Mouse (Mus musculus): ENCODE results near the gene Rpl23. TPM values are rescaled to one million over a fixed set of nuclear protein-coding genes. Genes with fewer than 3 reads are reported as not detected.

The Rpl23 gene
- polyA plus RNA-seq, 1 experiment from 2014 or later = 585 TPM

- no peak overlapping the region for H3K4me3 ChIP-seq (ENCODE audit: low read depth, low read length)
- 42% methylated on average over 10 of the region's 10 CpGs for WGBS
- no peak overlapping the region for H3K27ac ChIP-seq (replicated peaks)
- H3K4me1 ChIP-seq (replicated peaks; ENCODE audit: control insufficient read depth, insufficient read depth) = no peaks in the 10 kb centered on the region
- no peak overlapping the region for H3K9ac ChIP-seq (ENCODE audit: low read length)
- no peak overlapping the region for H3K4me2 ChIP-seq (replicated peaks; ENCODE audit: low read depth)
- no peak for ATAC-seq (ENCODE audit: low FRiP score, low TSS enrichment)
- DNase-seq (ENCODE audit: low spot score) = no peak
- peaks cover 6% of the 10 kb centered on the region for H3K36me3 ChIP-seq (ENCODE audit: control insufficient read depth, insufficient read depth, low read length)
- TF ChIP-seq CTCF (IDR thresholded peaks at IDR 0.05; ENCODE audit: low read depth) (no peak), EP300 (optimal IDR thresholded peaks at IDR 0.05) (no peak)
- no peaks in the 10 kb centered on the region for H3K27me3 ChIP-seq (ENCODE audit: control insufficient read depth, insufficient read depth, low read length)
- no peaks in the 10 kb centered on the region for H3K9me3 ChIP-seq (ENCODE audit: control insufficient read depth, low read length)
Measured at GRCm38 (mm10) chr11:97733689-97734088, 48.5 kb downstream of the Rpl23 start.

GRCm38 (mm10) chr11:97728730-97729129 is 53.5 kb downstream of the Rpl23 start:
- 80% methylated on average over 7 of the region's 7 CpGs for WGBS

GRCm38 (mm10) chr11:97728311-97728710 is 53.9 kb downstream of the Rpl23 start:
- H3K4me1 ChIP-seq (replicated peaks; ENCODE audit: control insufficient read depth, insufficient read depth) = no peaks in the 10 kb centered on the region
- no peaks in the 10 kb centered on the region for H3K27me3 ChIP-seq (ENCODE audit: control insufficient read depth, insufficient read depth, low read length)
- no peak overlapping the region for H3K9ac ChIP-seq (ENCODE audit: low read length)
- H3K27ac ChIP-seq (replicated peaks) = no peak overlapping the region
- peaks cover 23% of the 10 kb centered on the region for H3K36me3 ChIP-seq (ENCODE audit: control insufficient read depth, insufficient read depth, low read length)
- H3K9me3 ChIP-seq (ENCODE audit: control insufficient read depth, low read length) = no peaks in the 10 kb centered on the region
- ATAC-seq (ENCODE audit: low FRiP score, low TSS enrichment) (no peak), DNase-seq (ENCODE audit: low spot score) (no peak)
- 76% methylated on average over 7 of the region's 7 CpGs for WGBS
- no peak for TF ChIP-seq CTCF (IDR thresholded peaks at IDR 0.05; ENCODE audit: low read depth)
- TF ChIP-seq EP300 (optimal IDR thresholded peaks at IDR 0.05) = no peak
- H3K4me3 ChIP-seq (ENCODE audit: low read depth, low read length) = no peak overlapping the region
- no peak overlapping the region for H3K4me2 ChIP-seq (replicated peaks; ENCODE audit: low read depth)

More at GRCm38 (mm10) chr11:97728730-97729129, 53.5 kb downstream of the Rpl23 start:
- Histone ChIP-seq H3K36me3 (ENCODE audit: control insufficient read depth, insufficient read depth, low read length) (peaks cover 23% of the 10 kb centered on the region), H3K27me3 (ENCODE audit: control insufficient read depth, insufficient read depth, low read length) (no peaks in the 10 kb centered on the region), H3K9ac (ENCODE audit: low read length) (no peak overlapping the region), H3K4me3 (ENCODE audit: low read depth, low read length) (no peak overlapping the region), H3K27ac (replicated peaks) (no peak overlapping the region), H3K4me2 (replicated peaks; ENCODE audit: low read depth) (no peak overlapping the region), H3K4me1 (replicated peaks; ENCODE audit: control insufficient read depth, insufficient read depth) (no peaks in the 10 kb centered on the region), H3K9me3 (ENCODE audit: control insufficient read depth, low read length) (no peaks in the 10 kb centered on the region)
- TF ChIP-seq EP300 (optimal IDR thresholded peaks at IDR 0.05) = no peak
- no peak for TF ChIP-seq CTCF (IDR thresholded peaks at IDR 0.05; ENCODE audit: low read depth)
- DNase-seq (ENCODE audit: low spot score) (no peak), ATAC-seq (ENCODE audit: low FRiP score, low TSS enrichment) (no peak)

Small RNA genes within 50 kb of the gene (microRNA-seq; reads per million reads assigned to microRNA genes)
- not detected for gene Mir8102

Other genes starting within 250 kb of the Rpl23 start
- 0.49 and 0.50 TPM in 2 replicates for gene Srcin1, start 206.3 kb downstream of the Rpl23 start, polyA plus RNA-seq (2015; fragmentation: Nextera tagmentation; extraction: Ambion mirVana)
- gene Epop, start 152.7 kb downstream of the Rpl23 start, polyA plus RNA-seq (2015; fragmentation: Nextera tagmentation; extraction: Ambion mirVana) = 9.7 and 10.8 TPM in 2 replicates
- 1.1 TPM in 2 replicates for gene Mllt6, start 119.0 kb downstream of the Rpl23 start, polyA plus RNA-seq (2015; fragmentation: Nextera tagmentation; extraction: Ambion mirVana)
- 44.2 TPM in 2 replicates for gene Cisd3, start 96.6 kb downstream of the Rpl23 start, polyA plus RNA-seq (2015; fragmentation: Nextera tagmentation; extraction: Ambion mirVana)
- gene Pcgf2, start 81.9 kb downstream of the Rpl23 start, polyA plus RNA-seq (2015; fragmentation: Nextera tagmentation; extraction: Ambion mirVana) = 5.9 and 6.6 TPM in 2 replicates
- 405 and 438 TPM in 2 replicates for gene Psmb3, start 79.0 kb downstream of the Rpl23 start, polyA plus RNA-seq (2015; fragmentation: Nextera tagmentation; extraction: Ambion mirVana)
- gene Pip4k2b, start 37.7 kb downstream of the Rpl23 start, polyA plus RNA-seq (2015; fragmentation: Nextera tagmentation; extraction: Ambion mirVana) = 0.73 and 0.75 TPM in 2 replicates
- 9.0 TPM in 2 replicates for gene Cwc25, start 15.9 kb downstream of the Rpl23 start, polyA plus RNA-seq (2015; fragmentation: Nextera tagmentation; extraction: Ambion mirVana)
- not detected in 2 replicates for gene 1700001P01Rik, start 6.5 kb downstream of the Rpl23 start, polyA plus RNA-seq (2015; fragmentation: Nextera tagmentation; extraction: Ambion mirVana)
- 84.0 and 90.1 TPM in 2 replicates for gene Lasp1, start 16.6 kb upstream of the Rpl23 start, polyA plus RNA-seq (2015; fragmentation: Nextera tagmentation; extraction: Ambion mirVana)
- gene B230217C12Rik, start 58.3 kb upstream of the Rpl23 start, polyA plus RNA-seq (2015; fragmentation: Nextera tagmentation; extraction: Ambion mirVana) = 1.1 and 1.9 TPM in 2 replicates
- 0.29 and 0.34 TPM in 2 replicates for gene Fbxo47, start 101.7 kb upstream of the Rpl23 start, polyA plus RNA-seq (2015; fragmentation: Nextera tagmentation; extraction: Ambion mirVana)
- 0.40 and 0.45 TPM in 2 replicates for gene Plxdc1, start 204.0 kb upstream of the Rpl23 start, polyA plus RNA-seq (2015; fragmentation: Nextera tagmentation; extraction: Ambion mirVana)
- 7.5 and 9.8 TPM in 2 replicates for gene Arl5c, start 213.7 kb upstream of the Rpl23 start, polyA plus RNA-seq (2015; fragmentation: Nextera tagmentation; extraction: Ambion mirVana)
- gene Cacnb1, start 240.6 kb upstream of the Rpl23 start, polyA plus RNA-seq (2015; fragmentation: Nextera tagmentation; extraction: Ambion mirVana) = 4.2 and 4.9 TPM in 2 replicates
- gene Rpl19, start 244.3 kb upstream of the Rpl23 start, polyA plus RNA-seq (2015; fragmentation: Nextera tagmentation; extraction: Ambion mirVana) = 863 and 874 TPM in 2 replicates